Mouse (Mus musculus): ENCODE data around the gene Faim.

DNA sequence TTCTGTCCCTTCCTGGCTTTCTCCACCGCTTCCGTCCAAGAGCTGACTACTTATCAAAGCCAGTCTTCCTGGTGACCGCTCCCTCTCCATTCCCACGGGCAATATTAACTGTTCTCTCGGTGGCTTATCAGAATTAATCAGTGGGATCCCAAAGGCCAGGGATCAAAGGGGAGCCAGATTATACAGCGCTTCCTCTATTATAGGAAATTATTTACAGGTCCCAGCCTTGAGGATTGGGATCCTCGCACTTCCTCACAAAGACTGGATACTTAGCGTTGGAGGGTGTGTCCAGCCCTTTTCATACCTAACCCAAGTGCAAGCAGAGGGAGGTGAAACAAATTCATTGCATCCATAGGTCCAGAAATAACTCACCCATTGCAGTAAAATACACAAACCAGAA, 45.9 kb downstream of the Faim start:
- TF ChIP-seq GATA1 (IDR thresholded peaks at IDR 0.05; ENCODE audit: low read length) (no peak), TAL1 (IDR thresholded peaks at IDR 0.05; ENCODE audit: low read length) (no peak)

Data from erythroblast, embryonic 14.5 days (primary cell).